Mouse (Mus musculus) thymus, adult 2 months (tissue): Measurements from ENCODE around the gene C130050O18Rik. TPM values are rescaled to one million over a fixed set of nuclear protein-coding genes. Genes with fewer than 3 reads are reported as not detected.

ENCODE experiments used
- DNase-seq: peaks from one replicate; pipeline ENCODE4 v3.0.0; 2021
- H3K27ac ChIP-seq: fragments of 200-500 bp; 2 replicates; pipeline ENCODE4 v1.5.1; 2012; ENCODE audit warnings: low read length, control low read depth; ENCODE audit not compliant: control insufficient read depth, insufficient read depth
- H3K27me3 ChIP-seq: fragments of 200-500 bp; 2 replicates; pipeline ENCODE4 v1.6.1; 2012; ENCODE audit warnings: mild to moderate bottlenecking, low read length, moderate library complexity, mixed read lengths; ENCODE audit not compliant: control insufficient read depth, insufficient read depth
- H3K36me3 ChIP-seq: fragments of 200-500 bp; 2 replicates; pipeline ENCODE4 v1.6.1; 2012; ENCODE audit warnings: mild to moderate bottlenecking, low read length, moderate library complexity; ENCODE audit not compliant: control insufficient read depth, insufficient read depth
- H3K4me1 ChIP-seq: fragments of 200-500 bp; replicated peaks from 2 replicates; pipeline ENCODE4 v1.6.1; 2012; ENCODE audit warnings: low read length; ENCODE audit not compliant: control insufficient read depth, insufficient read depth
- H3K4me3 ChIP-seq: fragments of 200-500 bp; 2 replicates; pipeline ENCODE4 v1.5.1; 2012; ENCODE audit warnings: mild to moderate bottlenecking, low read length, control low read depth, moderate library complexity; ENCODE audit not compliant: control insufficient read depth, insufficient read depth
- CTCF ChIP-seq: fragments of 200-500 bp; IDR thresholded peaks from 2 replicates; pipeline ENCODE4 v1.5.1; 2012; ENCODE audit warnings: mild to moderate bottlenecking, control low read depth, low read length, moderate library complexity, borderline replicate concordance; ENCODE audit not compliant: control insufficient read depth, poor library complexity, insufficient read depth; ENCODE audit errors: extremely low read depth
- POLR2A ChIP-seq: fragments of 200-500 bp; IDR thresholded peaks from 2 replicates; pipeline ENCODE4 v1.6.1; 2012; ENCODE audit warnings: mild to moderate bottlenecking, low read length, control low read depth, moderate library complexity; ENCODE audit not compliant: control insufficient read depth, poor library complexity, insufficient read depth; ENCODE audit errors: extremely low read depth
- WGBS: fragments of 180-500 bp; shearing (Covaris S2); methylation state at CpG from one replicate; pipeline ENCODE4 v1.1.7; 2018; 5-methylcytosine and 5-hydroxymethylcytosine counted together
- polyA plus RNA-seq: library from polyadenylated mRNA; depleted of rRNA; stranded (reverse); fragments of >200 nt; gene quantifications from 2 replicates; pipeline ENCODE4 v1.2.3, GENCODE M21; 2012

Gene C130050O18Rik
- polyA plus RNA-seq, 1 experiment: 2.1 TPM

DNA sequence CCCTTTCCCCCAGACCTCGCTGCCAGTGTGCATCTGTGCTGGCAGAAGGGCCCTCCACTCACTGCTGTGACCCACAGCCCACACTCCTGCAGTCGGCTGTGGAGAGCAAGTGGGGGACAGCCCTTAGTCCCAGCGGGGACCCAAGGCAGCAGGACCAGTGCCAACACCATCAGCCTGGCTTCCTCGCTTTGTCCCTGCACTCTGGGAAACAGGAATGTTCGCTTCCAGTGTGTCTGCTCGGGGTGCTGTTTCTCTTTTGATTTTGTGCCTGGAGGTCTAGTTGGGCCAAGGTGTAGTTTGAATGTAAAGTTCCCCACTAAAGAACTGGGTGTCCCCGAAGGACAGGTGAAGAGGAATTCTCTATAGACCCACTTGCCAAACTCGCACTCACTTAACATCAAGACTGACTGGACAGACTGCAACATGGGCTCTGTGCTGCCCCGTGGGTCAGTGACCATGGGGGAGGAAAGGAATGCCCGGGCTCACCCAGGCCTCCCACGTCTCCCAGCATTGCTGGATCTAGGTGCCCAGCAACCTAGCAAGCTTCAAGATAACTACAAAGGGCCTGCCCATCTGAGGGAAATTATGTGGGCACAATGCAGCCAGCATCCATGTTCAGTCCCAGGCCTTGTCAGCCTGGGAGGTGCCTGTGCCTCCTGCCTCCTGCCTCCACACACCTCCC, 13.6 kb upstream of the C130050O18Rik start:
- H3K4me1 ChIP-seq: peaks cover 17% of the 10 kb centered on the region
- no peak for TF ChIP-seq CTCF
- no peak overlapping the region for H3K4me3 ChIP-seq
- no peak overlapping the region for H3K27ac ChIP-seq
- no peaks in the 10 kb centered on the region for H3K27me3 ChIP-seq
- no peak for DNase-seq
- peaks cover 4% of the 10 kb centered on the region; the same call in 1 of the 2 replicates for H3K36me3 ChIP-seq
- WGBS: 94% methylated on average over 11 of the region's 11 CpGs

DNA sequence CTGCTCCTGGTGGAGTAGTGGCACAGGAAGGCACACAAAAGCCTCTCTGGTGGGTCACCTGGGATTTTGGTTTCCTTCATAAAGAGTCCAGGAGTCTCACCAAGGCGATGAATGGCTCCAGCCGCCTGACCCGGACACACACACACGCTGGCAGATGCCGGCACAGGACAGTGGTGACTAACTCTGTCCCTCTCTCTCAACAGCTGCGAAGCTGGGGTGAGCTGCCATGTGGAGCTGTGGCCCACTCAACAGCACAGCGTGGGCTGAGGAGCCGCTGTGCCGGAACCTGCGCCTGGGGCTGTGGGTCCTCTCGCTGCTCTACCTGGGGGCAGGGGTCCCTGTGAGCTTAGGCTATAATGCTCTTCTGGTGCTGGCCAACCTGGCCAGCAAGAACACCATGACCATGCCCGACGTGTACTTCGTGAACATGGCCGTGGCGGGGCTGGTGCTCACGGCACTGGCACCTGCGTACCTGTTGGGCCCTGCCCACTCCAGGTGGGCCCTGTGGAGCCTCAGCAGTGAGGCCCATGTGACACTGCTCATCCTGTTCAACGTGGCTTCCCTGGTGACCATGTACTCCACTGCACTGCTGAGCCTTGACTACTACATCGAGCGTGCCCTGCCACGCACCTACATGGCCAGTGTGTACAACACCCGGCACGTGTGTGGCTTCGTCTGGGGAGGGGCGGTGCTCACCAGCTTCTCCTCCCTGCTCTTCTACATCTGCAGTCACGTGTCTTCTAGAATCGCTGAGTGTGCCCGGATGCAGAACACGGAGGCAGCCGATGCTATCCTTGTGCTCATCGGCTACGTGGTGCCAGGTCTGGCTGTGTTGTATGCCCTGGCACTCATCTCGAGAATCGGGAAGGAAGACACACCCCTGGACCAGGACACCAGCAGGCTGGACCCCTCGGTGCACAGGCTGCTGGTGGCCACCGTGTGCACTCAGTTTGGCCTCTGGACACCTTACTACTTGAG, 12.6 kb upstream of the C130050O18Rik start:
- no peak overlapping the region for H3K27ac ChIP-seq
- no peak overlapping the region for H3K4me3 ChIP-seq
- no peak for DNase-seq
- H3K4me1 ChIP-seq: peaks cover 17% of the 10 kb centered on the region
- peaks cover 4% of the 10 kb centered on the region; the same call in 1 of the 2 replicates for H3K36me3 ChIP-seq
- H3K27me3 ChIP-seq: no peaks in the 10 kb centered on the region
- WGBS: 94% methylated on average over 37 of the region's 37 CpGs
- TF ChIP-seq POLR2A (no peak), CTCF (no peak)

DNA sequence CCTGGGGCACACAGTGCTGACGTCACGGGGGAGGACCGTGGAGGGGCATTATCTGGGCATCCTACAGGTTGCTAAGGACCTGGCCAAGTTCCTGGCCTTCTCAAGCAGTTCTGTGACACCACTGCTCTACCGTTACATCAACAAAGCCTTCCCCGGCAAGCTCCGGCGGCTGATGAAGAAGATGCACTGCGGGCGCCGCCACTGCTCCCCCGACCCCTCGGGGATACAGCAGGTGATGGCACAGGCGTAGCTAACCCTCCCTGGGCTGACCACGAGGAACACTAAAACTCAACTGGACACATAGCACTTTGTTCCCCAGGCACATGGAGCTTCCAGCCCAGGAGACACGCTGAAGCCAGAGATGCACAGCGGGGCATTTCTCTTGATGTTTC, 11.9 kb upstream of the C130050O18Rik start:
- H3K4me3 ChIP-seq: no peak overlapping the region
- 95% methylated on average over 16 of the region's 16 CpGs for WGBS
- no peaks in the 10 kb centered on the region for H3K27me3 ChIP-seq
- TF ChIP-seq POLR2A (no peak), CTCF (no peak)
- peaks cover 4% of the 10 kb centered on the region; the same call in 1 of the 2 replicates for H3K36me3 ChIP-seq
- no peak for DNase-seq
- peaks cover 17% of the 10 kb centered on the region for H3K4me1 ChIP-seq
- no peak overlapping the region for H3K27ac ChIP-seq

GRCm38 (mm10) chr5:139394399-139394798, 10.7 kb upstream of the C130050O18Rik start:
- Histone ChIP-seq H3K36me3 (peaks cover 4% of the 10 kb centered on the region; the same call in 1 of the 2 replicates), H3K4me3 (no peak overlapping the region), H3K27ac (no peak overlapping the region), H3K27me3 (no peaks in the 10 kb centered on the region), H3K4me1 (peaks cover 17% of the 10 kb centered on the region)
- no peak for DNase-seq
- TF ChIP-seq CTCF (no peak), POLR2A (no peak)
- WGBS: 90% methylated on average over 7 of the region's 7 CpGs

DNA sequence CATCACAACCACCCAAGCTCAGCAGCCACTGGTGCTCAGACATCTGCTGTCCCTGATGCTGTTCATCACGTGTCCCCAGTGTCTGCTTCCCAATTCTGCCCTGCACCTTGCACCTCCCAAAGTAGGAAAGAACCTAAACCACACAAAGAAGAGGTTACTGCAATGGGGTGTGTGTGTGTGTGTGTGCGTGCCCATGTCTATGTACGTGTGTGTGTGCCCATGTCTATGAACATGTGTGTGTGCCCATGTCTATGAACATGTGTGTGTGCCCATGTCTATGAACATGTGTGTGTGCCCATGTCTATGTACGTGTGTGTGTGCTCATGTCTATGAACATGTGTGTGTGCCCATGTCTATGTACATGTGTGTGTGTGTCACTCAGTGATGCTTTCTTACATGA, 9.6 kb upstream of the C130050O18Rik start:
- DNase-seq: no peak
- TF ChIP-seq POLR2A: no peak
- TF ChIP-seq CTCF: no peak
- Histone ChIP-seq H3K4me1 (peaks cover 17% of the 10 kb centered on the region), H3K4me3 (no peak overlapping the region), H3K36me3 (peaks cover 4% of the 10 kb centered on the region; the same call in 1 of the 2 replicates), H3K27me3 (no peaks in the 10 kb centered on the region), H3K27ac (no peak overlapping the region)
- 87% methylated on average over 4 of the region's 4 CpGs for WGBS

- TF ChIP-seq CTCF: no peak
- TF ChIP-seq POLR2A: no peak
- Histone ChIP-seq H3K4me3 (no peak overlapping the region), H3K27me3 (no peaks in the 10 kb centered on the region), H3K36me3 (peaks cover 4% of the 10 kb centered on the region; the same call in 1 of the 2 replicates), H3K27ac (no peak overlapping the region), H3K4me1 (peaks cover 17% of the 10 kb centered on the region)
- WGBS: 90% methylated on average over 4 of the region's 4 CpGs
- DNase-seq: no peak
These were observed 7.6 kb upstream of the C130050O18Rik start for GRCm38 (mm10) chr5:139397359-139397916.
